Mouse (Mus musculus) thymus, adult 2 months (tissue): ENCODE results near the gene Hs6st3.

Experiments used
- CTCF ChIP-seq: fragments of 200-500 bp; IDR thresholded peaks from 2 replicates; pipeline ENCODE4 v1.5.1; 2012; ENCODE audit warnings: mild to moderate bottlenecking, control low read depth, low read length, moderate library complexity, borderline replicate concordance; ENCODE audit not compliant: control insufficient read depth, poor library complexity, insufficient read depth; ENCODE audit errors: extremely low read depth
- POLR2A ChIP-seq: fragments of 200-500 bp; IDR thresholded peaks from 2 replicates; pipeline ENCODE4 v1.6.1; 2012; ENCODE audit warnings: mild to moderate bottlenecking, low read length, control low read depth, moderate library complexity; ENCODE audit not compliant: control insufficient read depth, poor library complexity, insufficient read depth; ENCODE audit errors: extremely low read depth

- TF ChIP-seq POLR2A (no peak), CTCF (no peak)
Measured at GRCm38 (mm10) chr14:119914508-119914907, 776.4 kb downstream of the Hs6st3 start.
